Mouse (Mus musculus) kidney, postnatal 0 days (tissue): ENCODE results near the gene Papss2. TPM values are rescaled to one million over a fixed set of nuclear protein-coding genes. Genes with fewer than 3 reads are reported as not detected.
A peak's percentile ranks its signal among the peaks of the same experiment; 100 is the strongest.

Source experiments
- ATAC-seq: fragments of 200-750 bp; cut with Nextera tagmentation; replicated peaks from 2 replicates; pipeline ENCODE4 v1.8.0; 2017; ENCODE audit warnings: low read depth, moderate number of reproducible peaks, moderate TSS enrichment, moderate library complexity; ENCODE audit not compliant: low FRiP score
- DNase-seq: peaks from one replicate; pipeline ENCODE4 v3.0.0-alpha.2; 2016; ENCODE audit warnings: low spot score
- H3K27ac ChIP-seq: fragments of 300-500 bp; sonication (generic); 2 replicates; pipeline ENCODE4 v1.5.1; 2014; ENCODE audit warnings: mild to moderate bottlenecking
- H3K27me3 ChIP-seq: fragments of 300-500 bp; sonication (generic); 2 replicates; pipeline ENCODE4 v1.6.1; 2014; ENCODE audit warnings: low read length, mixed read lengths; ENCODE audit not compliant: insufficient read depth
- H3K36me3 ChIP-seq: fragments of 300-500 bp; sonication (generic); 2 replicates; pipeline ENCODE4 v1.6.1; 2014; ENCODE audit warnings: low read length, mixed read lengths; ENCODE audit not compliant: insufficient read depth
- H3K4me1 ChIP-seq: fragments of 300-500 bp; sonication (generic); replicated peaks from 2 replicates; pipeline ENCODE4 v1.6.1; 2014; ENCODE audit warnings: antibody characterized with exemption, low read length, mixed read lengths; ENCODE audit not compliant: insufficient read depth
- H3K4me2 ChIP-seq: fragments of 300-500 bp; sonication (generic); 2 replicates; pipeline ENCODE4 v1.6.1; 2014; ENCODE audit warnings: mild to moderate bottlenecking, low read length, moderate library complexity, mixed read lengths
- H3K4me3 ChIP-seq: fragments of 300-500 bp; sonication (generic); replicated peaks from 2 replicates; pipeline ENCODE4 v1.5.1; 2014; ENCODE audit warnings: low read depth, low read length
- H3K9ac ChIP-seq: fragments of 300-500 bp; sonication (generic); 2 replicates; pipeline ENCODE4 v1.6.1; 2014; ENCODE audit warnings: low read depth, low read length
- H3K9me3 ChIP-seq: fragments of 300-500 bp; sonication (generic); replicated peaks from 2 replicates; pipeline ENCODE4 v1.6.1; 2016; ENCODE audit warnings: low read length, inconsistent platforms, mixed read lengths
- CTCF ChIP-seq: IDR thresholded peaks from 2 replicates; pipeline ENCODE4 v1.5.1; 2016; ENCODE audit warnings: antibody characterized with exemption, low read depth, mild to moderate bottlenecking, moderate library complexity
- WGBS: fragments of 180-500 bp; shearing (Covaris S2); extraction: QIAGEN DNeasy Blood & Tissue Kit; methylation state at CpG from one replicate; pipeline ENCODE4 v1.1.7; 2014; 5-methylcytosine and 5-hydroxymethylcytosine counted together
- polyA plus RNA-seq: library from polyadenylated mRNA; unstranded; fragments of >200 nt; fragmentation: Nextera tagmentation; extraction: Ambion mirVana; gene quantifications from 2 replicates; pipeline ENCODE4 v1.2.1, GENCODE M21; 2015

Gene Papss2
- polyA plus RNA-seq, 1 experiment from 2014 or later, result 28.3 TPM

DNA sequence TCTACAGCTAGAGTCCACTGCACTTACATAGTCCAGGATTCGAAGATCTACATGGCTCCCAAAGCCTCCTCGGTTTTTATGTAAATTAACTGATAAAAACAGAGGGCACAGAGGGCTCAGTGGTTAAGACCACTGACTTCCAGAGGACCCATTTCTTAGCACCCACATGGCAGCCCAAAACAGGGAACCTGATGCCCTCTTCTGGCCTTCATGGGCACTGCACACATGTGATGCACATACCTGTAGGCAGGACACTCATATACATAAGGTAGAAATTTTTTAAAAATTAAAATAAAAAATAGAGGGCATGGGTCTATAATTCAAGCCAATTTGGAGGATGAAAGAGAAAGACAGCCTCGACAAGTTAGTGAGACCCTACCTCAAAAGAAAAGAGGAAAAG lies 48.1 kb downstream of the Papss2 start:
- Histone ChIP-seq H3K9ac (no peak overlapping the region), H3K4me3 (no peak overlapping the region), H3K27me3 (no peaks in the 10 kb centered on the region), H3K27ac (no peak overlapping the region), H3K4me2 (no peak overlapping the region), H3K36me3 (no peaks in the 10 kb centered on the region), H3K4me1 (no peaks in the 10 kb centered on the region), H3K9me3 (no peaks in the 10 kb centered on the region)
- peak; percentile 9; the same call in 1 of the 2 replicates for TF ChIP-seq CTCF
- WGBS, result 95% methylated on average over 3 of the region's 3 CpGs
- ATAC-seq, result no peak
- no peak for DNase-seq

DNA sequence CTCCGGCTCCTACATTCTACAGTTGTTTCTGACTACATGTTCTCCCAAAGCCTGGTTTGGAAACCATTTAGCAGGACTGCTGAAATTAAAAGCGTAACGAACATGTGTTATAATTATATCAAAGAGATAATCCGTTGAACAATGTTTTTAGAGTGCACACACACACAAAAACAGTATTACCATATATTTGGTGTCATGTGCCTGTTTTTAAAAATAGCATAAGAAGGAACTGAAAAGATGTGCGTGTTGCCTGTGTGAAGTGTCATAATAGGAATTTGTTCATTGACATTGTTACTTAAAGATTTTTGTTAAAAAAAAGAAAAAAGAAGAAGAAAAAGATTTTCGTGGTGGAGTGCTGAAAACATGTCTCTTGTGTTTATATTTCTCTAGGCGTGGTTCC lies 50.3 kb downstream of the Papss2 start:
- Histone ChIP-seq H3K4me3 (no peak overlapping the region), H3K36me3 (no peaks in the 10 kb centered on the region), H3K4me2 (no peak overlapping the region), H3K9me3 (no peaks in the 10 kb centered on the region), H3K27me3 (no peaks in the 10 kb centered on the region), H3K9ac (no peak overlapping the region), H3K27ac (no peak overlapping the region), H3K4me1 (no peaks in the 10 kb centered on the region)
- DNase-seq (no peak), ATAC-seq (no peak)
- no peak for TF ChIP-seq CTCF
- 87% methylated on average over 7 of the region's 7 CpGs for WGBS

DNA sequence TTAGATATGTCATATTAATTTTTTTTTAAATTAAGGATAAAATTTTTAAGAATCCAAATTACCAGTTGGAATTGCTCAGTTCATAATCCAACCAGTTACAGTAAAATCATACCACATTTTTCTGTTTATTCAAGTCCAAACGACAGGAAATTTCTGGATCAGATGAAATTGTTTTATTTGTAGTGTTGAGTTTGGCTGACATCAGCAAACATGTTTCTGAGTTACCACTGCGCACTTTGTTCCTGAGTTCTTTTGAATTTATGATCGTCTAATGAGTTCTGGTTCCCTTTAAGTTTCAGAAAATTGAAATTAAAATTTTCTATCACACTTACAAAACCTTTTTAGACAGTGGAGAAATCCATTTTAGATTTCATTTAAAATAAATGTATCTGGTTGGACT lies 50.8 kb downstream of the Papss2 start:
- no peaks in the 10 kb centered on the region for H3K36me3 ChIP-seq
- 77% methylated on average over 3 of the region's 3 CpGs for WGBS
- no peak overlapping the region for H3K9ac ChIP-seq
- no peak for TF ChIP-seq CTCF
- no peaks in the 10 kb centered on the region for H3K27me3 ChIP-seq
- no peaks in the 10 kb centered on the region for H3K9me3 ChIP-seq
- no peak overlapping the region for H3K4me3 ChIP-seq
- DNase-seq, result no peak
- H3K27ac ChIP-seq, result no peak overlapping the region
- no peak overlapping the region for H3K4me2 ChIP-seq
- no peak for ATAC-seq
- H3K4me1 ChIP-seq, result no peaks in the 10 kb centered on the region

DNA sequence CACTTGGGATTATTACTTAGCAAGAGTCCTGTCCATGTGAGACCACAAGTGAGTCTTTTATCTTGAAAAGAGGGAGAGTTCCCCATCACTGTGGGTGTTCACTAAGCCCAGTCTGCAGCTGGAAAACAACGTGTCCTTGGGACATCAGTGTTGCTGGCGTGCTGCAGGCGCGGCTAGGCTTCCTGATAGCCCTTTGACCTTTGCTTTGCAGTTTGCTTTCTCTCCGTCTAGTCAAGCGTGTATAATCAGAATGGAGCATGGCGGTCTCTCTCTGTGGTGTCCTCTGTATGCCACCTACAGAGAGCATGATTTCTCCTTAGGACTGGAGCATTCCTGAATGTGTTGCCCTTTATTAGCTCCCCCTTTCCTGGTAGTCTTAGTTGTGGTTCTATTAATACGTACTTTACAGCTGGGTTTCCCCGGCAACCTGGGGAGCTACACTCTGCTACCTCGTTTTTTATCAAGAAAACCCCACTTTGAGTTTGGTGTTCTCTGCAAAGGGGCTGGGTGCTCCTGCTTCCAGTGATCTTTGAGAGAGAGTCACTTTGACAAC lies 52.5 kb downstream of the Papss2 start:
- no peaks in the 10 kb centered on the region for H3K27me3 ChIP-seq
- ATAC-seq (no peak), DNase-seq (no peak)
- WGBS, result 66% methylated on average over 10 of the region's 10 CpGs
- no peak overlapping the region for H3K9ac ChIP-seq
- H3K9me3 ChIP-seq, result no peaks in the 10 kb centered on the region
- H3K27ac ChIP-seq, result no peak overlapping the region
- H3K4me2 ChIP-seq, result no peak overlapping the region
- H3K36me3 ChIP-seq, result no peaks in the 10 kb centered on the region
- no peak overlapping the region for H3K4me3 ChIP-seq
- TF ChIP-seq CTCF, result no peak
- H3K4me1 ChIP-seq, result no peaks in the 10 kb centered on the region

DNA sequence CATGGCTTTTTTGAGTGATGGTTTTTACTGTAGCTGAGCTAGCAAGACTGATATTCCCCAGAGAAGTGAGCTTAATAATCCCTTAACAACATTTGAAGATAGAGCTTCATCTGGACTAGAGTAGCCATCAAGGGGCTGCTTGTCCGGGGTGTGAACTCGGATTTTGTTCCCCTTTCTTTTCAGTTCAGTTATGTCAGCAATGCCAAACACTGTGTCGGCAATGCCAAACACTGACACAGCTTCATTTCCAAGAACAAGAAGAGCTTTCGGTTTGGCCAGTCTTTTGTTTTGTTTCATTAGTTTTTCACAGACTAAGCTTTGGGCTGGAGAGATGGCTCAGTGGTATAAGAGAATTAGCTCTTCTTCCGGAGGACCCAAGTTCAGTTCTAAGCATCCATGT lies 55.5 kb downstream of the Papss2 start:
- no peak for TF ChIP-seq CTCF
- no peak for ATAC-seq
- Histone ChIP-seq H3K4me2 (no peak overlapping the region), H3K27me3 (no peaks in the 10 kb centered on the region), H3K4me1 (no peaks in the 10 kb centered on the region), H3K27ac (no peak overlapping the region), H3K4me3 (no peak overlapping the region), H3K36me3 (0 out of 2 replicates have a peak, but pooled peaks cover 3% of the 10 kb centered on the region), H3K9ac (no peak overlapping the region), H3K9me3 (no peaks in the 10 kb centered on the region)
- WGBS, result 93% methylated on average over 5 of the region's 5 CpGs
- no peak for DNase-seq

DNA sequence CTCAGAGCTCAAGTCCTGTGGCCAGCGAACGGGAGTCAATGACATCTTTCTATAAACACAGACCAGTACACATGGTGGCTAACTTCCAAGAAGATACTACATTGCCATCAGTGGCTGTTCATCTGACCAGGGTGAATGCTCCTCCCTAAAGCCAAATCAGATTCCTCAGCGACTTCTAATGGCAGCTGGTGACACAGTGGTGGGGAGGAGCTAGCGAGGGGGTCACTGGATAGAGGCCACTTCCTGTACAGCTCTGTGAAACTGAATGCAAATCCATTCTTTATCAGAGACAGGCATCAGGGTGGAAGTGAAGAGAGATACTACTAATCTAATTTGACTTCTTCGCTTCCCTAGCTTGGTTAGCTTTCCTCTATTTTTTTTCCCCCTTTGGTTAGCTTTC lies 57.5 kb downstream of the Papss2 start:
- Histone ChIP-seq H3K9me3 (no peaks in the 10 kb centered on the region), H3K27ac (no peak overlapping the region), H3K27me3 (no peaks in the 10 kb centered on the region), H3K4me1 (no peaks in the 10 kb centered on the region), H3K4me2 (no peak overlapping the region), H3K4me3 (no peak overlapping the region), H3K36me3 (0 out of 2 replicates have a peak, but pooled peaks cover 3% of the 10 kb centered on the region), H3K9ac (no peak overlapping the region)
- ATAC-seq (no peak), DNase-seq (peak; percentile 16)
- WGBS, result 70% methylated on average over 5 of the region's 5 CpGs
- TF ChIP-seq CTCF, result no peak
